Mouse (Mus musculus): Measurements from ENCODE around the gene Upk3a.

Gene Upk3a

DNA sequence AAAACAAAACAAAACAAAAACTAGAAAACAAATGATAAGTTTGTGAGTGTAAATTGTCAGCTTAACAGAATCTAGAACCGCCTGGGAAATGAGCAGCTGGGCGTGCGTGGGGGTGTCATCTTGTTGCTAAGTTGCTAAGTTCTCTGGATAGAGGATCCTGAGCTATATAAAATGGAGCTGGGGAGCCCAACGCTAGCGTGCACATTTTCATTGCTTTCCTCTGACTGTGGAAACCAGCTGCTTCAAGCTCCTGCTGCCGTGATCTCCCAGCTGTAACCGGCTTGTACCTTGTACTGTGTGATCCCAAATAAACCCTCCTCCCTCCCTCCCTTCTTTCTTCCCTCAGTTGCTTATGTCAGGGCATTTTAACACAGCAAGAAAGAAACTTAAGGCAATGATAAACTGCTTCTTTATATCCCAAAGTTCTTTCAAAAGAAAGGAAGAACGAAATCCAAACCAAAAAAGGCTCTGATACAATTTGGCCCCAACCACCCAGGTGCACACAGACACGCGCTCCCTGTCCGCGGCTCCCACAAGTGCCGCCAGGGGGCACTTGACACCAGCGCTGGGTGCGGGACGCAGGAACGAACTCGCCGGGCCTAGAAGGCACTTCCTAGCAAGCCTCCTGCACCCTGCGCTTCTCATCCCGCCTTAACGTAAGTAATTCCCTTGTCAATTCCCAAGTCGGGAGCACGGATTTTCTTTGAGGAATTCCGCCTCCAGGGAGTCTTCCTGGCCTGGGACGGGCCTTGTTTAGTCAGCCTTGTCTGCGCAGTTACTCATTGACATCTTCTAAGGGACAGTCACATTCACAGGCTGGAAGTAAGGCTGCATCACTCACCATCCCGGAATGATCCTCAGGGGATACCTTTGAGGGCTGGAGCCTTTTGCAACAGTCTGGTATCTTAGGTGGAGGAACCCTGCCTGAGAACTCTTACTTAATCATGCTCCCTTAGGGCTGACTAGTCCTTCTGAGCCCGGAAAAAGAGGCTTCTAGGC, 15.7 kb upstream of the Upk3a start:
- WGBS, result 18% methylated on average over 29 of the region's 29 CpGs

DNA sequence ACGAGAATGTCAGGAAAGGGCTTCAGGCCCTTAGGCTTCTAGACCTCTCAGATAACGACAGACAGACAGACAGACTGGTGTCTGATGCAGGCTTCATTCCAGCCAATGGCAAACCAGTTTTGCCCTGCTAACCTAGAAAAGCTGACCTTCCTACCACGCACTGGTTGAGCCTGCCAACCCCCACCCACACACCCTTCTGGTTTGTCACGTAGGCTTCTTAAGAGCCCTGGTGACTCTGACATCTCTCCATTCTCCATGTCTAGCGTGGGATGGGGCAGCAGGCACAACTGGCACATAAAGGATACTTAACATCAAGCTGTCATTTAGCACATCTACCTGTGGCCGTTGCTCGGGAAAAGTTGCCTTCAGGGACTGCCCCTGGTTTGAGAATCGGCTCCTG, 7.3 kb upstream of the Upk3a start:
- WGBS, result 76% methylated on average over 8 of the region's 8 CpGs

DNA sequence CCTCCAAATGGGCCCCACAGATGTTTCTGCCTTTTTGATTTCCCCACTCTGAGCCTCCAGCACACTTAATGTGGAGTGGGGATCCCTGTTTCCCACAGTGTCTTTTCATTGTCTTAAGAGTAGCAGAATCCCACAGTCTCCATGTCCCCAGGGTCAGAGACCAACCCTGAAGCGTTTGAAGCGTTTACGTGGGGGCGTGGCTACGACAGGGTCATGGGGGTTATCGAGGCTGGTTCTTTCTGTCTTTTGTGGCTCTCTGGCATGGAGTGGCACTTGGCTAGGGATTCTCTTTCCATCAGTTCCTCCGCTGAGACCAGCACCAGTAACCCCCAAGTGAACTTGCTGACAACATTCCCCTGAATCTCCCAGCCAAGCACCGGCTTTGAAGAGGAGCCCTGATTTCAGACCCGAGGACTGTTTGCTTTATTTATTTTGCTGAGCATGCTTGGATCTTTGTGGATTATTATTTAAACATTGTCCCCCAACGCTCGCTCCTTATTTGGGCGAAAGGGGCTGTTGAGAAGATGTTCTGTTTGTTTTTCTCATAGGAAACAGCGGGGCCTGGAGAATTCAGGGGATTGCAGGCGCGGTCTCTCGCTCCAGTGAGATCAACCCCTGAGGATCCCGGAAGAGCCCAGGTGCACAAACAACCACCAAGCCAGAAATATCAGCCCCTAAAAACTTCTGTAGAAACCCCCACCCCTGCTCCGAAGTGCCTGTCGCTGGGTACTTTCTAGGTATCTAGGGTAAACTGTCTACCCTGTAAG, 4.9 kb upstream of the Upk3a start:
- WGBS, result 69% methylated on average over 19 of the region's 19 CpGs

DNA sequence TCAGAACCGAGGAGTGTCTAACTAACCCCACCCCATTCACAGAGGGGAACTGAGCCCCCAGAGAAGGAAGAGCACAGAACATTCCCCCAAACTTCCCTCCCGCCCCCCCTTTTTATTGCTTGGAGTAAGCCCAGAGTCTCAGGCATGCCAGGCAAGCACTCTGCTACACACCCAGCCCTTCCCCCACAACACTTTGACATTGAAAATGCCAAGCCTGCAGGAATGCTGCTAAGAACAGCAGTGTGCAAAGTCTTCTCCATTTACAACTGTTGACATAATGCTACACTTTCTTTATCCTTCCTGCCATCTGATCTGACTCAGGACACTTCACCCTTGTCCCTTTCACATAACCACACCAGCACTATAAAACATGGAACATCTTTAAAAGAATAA, 4.3 kb upstream of the Upk3a start:
- WGBS, result 58% methylated on average over 2 of the region's 2 CpGs

DNA sequence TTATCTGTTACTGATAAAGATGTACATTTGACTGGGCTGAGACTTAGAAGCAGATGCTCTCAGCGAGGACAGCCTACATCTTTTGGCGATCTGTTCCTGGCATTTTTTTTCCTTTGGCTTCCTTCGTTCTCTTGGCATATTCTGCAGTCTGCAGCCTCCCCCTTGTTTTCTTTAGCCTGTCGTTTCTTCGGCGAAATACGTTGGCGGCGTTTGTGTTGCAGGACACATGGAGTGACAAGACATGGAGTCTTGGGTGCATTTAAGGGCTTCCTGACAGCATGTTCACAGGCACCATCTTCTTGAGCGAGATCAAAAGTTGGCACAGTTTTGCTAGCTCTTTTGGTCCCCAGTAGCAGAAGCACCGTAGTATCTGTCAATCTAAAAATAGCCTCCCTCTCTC, 1.2 kb upstream of the Upk3a start:
- 40% methylated on average over 11 of the region's 11 CpGs for WGBS

DNA sequence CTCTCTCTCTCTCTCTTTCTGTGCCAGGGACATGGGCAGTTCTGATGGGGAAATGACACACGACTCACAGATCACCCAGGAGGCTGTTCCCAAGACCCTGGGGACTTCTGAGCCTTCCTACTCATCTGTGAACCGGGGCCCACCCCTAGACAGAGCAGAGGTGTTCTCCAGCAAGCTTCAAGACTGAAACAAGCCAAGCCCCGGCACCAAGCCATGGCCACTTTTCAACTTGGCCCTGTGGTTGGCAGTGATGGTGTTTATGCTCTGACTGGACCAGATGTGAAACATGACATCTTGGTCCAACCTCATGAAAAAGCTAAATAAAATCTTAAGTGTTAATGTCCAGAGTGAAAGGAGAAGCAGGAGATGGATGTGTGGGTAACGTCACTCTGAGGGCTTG, 5.3 kb downstream of the Upk3a start:
- WGBS, result 77% methylated on average over 4 of the region's 4 CpGs

DNA sequence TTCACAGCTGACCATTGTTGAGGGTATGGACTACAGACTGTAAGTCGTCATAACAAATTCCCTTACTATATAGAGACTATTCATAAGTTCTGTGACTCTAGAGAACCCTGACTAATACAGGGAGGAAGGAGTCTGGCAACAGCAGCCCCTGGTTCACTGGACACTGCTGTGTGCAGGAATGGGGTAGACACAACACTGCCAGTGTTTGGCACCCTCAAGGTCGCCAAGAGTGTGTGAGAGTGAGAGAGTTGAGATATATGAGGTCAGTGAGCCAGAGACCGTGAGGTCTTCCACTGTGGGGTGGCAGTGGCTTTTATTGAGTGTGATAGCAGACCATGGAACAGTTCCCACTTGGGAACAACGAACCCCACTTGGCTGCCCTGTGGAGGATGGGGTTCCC, 9.3 kb downstream of the Upk3a start:
- 78% methylated on average over 4 of the region's 4 CpGs for WGBS

DNA sequence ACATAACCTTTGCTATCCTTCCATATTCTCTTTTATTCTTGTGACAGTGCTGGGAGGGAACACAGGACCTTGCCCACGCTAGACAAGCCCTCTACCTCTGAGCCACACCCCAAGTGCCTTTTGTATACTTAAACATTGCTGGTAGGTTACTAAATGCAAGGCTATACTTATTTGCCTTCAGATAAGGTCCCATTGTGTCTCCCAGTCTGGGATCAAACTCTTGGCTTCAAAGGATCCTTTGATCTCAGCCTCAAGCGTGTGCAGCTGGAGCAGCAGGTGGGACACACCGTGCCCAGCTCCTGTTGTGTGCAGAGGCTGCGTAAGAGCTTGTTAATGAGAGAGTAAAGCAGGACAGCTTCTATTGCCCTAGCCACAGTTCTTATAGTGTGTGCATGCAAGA, 10.8 kb downstream of the Upk3a start:
- WGBS, result 72% methylated on average over 4 of the region's 4 CpGs

DNA sequence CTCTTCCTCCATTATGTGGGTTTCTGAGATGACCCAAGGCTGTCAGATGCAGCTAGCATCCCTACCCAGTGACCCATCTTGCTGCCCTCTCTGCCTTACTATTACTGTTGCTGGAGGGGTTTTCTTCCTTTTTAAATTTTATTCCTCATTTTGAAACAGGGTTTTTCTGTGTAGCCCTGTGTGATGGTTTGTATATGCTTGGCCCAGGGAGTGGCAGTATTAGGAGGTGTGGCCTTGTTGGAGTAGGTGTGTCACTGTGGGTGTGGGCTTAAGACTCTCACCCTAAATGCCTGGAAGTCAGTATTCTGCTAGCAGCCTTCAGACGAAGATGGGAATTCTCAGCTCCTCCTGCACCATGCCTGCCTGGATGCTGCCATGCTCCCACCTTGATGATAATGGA, 11.7 kb downstream of the Upk3a start, which contains the start of gene Fam118a:
Gene Fam118a, plus strand, starts transcription at position 301 of the 400 bp plus-strand sequence.
- WGBS, result 91% methylated on average over 1 of the region's 1 CpGs

DNA sequence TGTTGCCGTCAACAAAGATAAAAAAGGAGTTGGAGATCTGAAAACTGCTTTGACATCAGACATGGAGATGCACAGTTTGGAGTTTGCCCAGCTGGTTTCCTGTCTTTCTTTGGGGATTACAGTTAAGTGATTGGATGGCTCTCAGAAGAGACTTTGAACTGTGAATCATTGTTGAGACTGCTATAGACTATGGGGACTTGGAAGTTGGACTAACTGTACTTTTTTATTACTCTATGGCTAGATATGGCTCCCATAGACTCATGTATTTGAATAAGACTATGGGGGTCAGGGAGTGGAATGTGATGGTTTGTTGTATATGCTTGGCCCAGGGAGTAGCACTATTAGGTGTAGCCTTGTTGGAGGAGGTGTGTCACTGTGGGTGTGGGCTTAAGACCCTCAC, 13.7 kb downstream of the Upk3a start:
- WGBS, result 60% methylated on average over 1 of the region's 1 CpGs

DNA sequence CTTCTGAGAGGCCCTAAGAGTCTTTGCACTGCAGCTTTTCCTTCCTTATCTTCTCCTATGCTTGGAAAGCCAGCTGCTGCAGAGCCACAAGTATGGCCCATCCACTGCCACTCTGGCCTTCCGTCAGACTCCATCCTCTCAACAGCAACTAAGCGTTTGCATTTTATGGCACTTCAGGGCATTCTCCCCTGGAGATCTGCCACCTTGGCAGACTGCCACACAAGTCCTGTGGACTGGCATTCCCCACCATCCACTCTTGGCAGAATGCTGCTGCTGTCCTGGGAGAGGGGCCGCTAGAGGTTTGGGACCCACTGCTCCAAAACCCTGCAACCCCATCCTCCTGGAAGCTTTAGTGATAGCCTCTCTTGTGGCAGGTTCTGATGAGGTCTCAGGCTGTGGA, 14.9 kb downstream of the Upk3a start:
- 61% methylated on average over 3 of the region's 3 CpGs for WGBS

DNA sequence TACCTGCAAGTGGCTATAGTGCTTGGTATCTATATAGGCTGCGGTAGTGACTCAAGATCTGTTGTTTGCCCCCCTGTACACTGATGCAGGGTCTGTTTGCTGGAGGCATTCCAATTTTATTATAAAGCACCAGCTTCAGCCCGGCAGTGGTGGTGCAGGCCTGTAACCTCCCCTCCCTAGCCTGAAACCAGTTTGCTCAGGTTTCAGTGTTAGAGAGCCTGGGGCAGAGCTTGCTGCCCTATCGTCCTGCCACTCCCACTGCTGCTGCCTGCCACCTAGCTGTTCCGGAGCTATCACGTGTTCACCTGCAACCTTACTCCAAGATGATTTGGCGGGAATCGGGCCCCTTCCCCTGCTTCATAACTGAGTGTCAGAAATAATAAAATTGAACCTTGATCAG, 17.0 kb downstream of the Upk3a start:
- WGBS, result 87% methylated on average over 7 of the region's 7 CpGs

DNA sequence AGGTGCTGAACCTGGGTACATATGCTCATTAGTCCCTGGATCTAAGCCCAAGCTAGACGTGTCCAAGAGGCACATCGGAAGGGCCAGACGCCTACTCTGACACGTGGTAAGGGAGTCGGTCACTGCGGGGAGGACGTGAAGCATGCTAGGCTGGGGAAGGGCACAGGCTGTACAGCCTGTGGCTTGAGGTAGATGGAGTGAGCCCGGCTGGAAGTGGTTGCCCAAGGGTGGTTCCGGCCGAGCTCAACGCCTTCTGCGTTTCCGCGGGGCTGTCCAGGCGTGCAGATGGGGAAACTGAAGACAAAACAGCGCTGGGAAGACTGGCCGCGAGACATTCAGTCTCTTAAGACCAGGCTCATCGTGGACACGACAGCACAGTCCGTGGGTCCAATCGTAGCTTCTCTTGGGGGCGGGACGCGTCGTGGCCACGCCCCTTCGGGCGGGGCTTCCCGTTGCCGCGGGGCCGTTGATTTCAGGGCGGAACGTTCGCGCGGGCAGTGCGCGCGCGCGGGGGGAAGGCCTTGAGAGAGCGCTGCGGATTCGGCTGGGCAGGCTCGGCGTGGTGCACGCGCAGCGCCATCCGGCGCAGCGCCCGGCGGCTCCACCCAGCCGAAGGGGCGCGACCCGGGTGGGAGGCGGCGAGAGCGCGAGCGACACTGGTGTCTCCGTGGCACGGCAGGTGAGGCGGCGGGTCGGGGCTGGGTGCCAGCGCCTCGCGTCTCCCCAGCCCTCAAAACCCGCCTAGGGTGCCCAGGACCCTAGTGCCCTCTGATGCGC, 19.8 kb downstream of the Upk3a start:
- WGBS, result under 1% methylated on average over 69 of the region's 75 CpGs

DNA sequence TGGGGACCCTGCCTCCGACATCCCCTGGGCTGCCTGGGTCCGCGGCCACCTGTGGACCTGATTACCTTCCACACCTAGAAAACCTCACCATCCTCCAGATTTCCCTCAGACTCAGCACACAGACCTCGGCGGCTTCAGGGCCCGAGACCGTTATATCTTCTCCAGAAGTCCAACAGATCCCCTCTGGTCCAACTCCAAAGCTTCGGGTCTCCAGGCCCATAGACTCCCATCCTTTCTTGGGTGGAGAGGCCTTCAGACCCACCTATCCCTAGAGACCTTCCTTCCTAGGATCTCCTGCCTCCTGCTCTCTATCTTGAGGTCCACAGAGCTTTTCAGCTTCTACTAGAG, 20.4 kb downstream of the Upk3a start:
- WGBS, result 1% methylated on average over 8 of the region's 8 CpGs

DNA sequence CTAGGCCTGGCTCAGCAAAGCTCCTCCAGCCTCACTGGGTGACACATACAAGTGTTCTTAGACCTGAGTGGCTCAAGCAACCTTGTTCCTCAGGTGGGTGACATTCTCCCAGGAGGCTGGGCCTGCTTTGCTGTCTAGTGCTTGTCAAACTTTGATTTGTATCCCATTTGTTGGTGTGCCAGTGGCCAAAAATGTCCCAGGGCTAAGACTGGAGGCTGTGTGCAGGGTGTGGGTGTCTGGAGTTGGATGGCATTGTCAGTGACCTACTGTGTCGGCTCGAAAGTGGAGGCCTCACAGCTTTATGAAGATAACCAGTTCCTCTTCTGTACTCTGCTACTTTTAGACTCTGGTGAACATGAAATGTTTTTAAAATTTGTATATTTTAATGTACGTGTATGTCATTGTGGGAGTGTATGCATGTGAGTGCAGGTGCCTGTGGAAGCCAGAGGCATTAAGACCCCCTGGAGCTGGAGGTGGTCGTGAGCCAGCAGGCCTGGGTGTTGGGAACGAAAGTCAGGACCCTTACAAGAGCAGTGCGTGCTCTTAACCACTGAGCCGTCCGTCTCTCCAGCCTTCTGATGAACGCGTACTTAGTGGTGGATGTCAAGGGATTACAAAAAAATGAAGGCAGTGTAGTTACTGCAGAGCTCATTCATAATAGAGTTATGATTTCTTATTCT, 24.7 kb downstream of the Upk3a start:
- 38% methylated on average over 10 of the region's 10 CpGs for WGBS

DNA sequence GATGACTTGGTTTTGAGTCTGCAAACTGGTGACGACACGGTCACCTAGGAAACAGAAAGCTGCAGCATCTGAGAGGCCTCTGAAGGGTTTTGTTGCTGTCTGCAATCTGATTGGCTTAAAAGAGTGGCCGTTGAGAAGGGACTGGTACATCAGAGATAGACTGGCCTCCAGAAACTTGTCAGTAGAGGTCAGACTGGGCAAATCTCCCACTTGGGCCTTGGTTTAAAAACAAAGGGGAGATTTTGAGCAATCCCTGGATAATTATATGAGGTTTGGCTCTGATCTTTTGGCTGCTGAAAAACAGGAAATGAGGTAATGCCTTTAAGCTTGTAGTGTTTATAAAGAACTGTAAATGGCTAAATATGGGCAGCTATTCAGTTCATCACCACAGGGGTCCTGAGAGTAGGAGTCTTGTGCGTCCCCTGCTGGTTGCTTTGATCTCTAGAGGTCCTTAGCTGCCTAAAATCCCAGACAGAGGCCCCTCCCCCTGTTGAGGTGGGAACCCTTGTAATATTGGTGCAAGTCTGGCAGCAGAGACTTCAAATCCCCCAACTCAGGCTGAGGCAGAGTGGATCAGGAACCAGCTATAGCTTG, 25.5 kb downstream of the Upk3a start:
- 7% methylated on average over 4 of the region's 4 CpGs for WGBS

DNA sequence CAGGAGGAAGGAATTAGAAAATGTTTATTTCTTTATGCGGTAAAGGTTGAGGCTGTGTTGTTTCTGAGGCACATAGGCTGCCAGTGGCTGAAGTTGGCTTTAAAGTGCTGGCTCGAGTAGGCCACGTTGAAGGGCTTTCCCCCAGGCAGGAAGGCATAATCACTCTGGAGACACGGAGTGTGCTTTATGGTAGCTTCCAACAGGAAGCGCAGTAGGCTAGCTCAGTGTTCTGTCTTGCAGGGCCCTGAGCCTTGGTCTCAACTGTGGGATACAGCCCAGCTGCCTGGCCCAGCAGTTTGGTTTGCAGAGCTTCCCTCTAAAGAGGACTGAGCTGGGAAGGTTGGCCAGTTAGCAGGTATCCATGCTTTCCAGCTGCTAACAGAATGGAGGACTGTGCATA, 26.2 kb downstream of the Upk3a start:
- WGBS, result 45% methylated on average over 5 of the region's 5 CpGs

DNA sequence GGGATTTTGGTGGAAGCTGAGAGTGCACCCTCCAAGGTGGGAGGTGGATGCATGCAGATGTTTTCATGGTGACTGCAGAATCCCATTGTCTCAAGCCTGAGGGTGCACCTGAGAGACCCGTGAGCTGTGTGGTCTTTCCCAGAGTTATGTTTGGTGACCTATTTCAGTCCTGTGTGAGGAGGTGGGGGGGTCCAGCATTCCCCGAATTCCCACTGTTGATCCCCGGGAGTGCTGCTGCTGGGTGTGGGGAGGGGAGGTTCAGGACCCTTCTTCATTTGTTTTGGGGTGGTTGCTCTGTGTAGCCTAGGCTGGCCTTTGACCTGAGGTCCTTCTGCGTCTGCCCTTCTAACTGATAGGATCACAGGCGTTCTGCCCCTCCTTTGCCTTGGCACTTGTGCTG, 26.8 kb downstream of the Upk3a start:
- 81% methylated on average over 5 of the region's 5 CpGs for WGBS

DNA sequence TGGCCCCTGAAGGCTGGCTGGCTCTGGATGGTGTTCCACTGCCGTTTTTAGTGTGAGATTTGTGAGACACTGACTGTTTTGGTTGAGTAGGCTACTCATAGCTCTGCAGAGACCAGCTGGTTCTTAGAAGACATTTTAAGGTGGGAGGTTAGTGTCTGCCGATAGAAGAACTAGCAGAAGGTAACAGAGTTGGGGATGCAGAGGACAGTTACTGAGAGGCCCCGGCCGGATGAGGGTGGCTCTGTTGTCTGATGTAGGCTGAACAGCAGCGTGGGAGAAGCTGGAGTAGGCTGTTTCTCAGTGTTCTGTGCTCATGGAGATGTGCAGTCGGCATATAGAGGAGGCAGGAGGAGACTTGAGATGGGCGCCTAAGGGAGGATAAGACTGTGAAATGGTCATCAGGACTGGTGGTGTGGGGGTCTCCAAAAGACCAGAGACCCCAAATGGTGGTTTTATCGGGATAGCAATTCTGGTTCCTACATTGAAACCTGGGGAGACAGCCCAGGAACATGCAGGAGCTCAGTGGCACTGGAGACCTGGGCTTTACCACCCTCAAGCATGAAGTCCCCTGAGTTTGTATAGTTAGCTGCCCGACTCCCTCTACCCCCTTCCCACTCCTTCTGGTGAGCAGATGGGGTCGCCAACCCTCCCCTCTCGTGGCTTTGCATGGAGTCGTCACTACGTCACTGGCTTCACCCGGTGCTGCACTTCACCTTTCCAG, 29.4 kb downstream of the Upk3a start:
- WGBS, result 71% methylated on average over 14 of the region's 14 CpGs

DNA sequence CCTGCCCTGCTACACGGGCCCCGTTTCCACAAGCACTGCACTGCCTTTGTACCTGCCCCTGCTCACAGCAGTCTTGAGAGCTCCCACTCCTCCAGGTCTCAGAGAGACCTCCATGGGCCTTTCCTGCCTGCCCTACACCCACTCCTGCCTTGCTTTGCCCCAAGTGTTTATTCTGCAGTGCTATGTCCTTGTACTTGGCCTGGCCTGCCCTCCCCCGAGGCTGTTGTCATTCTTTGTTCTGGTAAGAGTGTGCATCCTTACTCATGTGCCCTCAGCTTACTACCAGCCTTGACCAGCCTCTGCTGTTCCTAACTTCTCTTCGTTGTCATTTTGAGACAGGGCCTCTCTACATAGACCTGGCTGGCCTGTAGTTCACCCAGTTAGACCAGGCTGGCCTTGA, 30.9 kb downstream of the Upk3a start:
- 88% methylated on average over 4 of the region's 4 CpGs for WGBS

DNA sequence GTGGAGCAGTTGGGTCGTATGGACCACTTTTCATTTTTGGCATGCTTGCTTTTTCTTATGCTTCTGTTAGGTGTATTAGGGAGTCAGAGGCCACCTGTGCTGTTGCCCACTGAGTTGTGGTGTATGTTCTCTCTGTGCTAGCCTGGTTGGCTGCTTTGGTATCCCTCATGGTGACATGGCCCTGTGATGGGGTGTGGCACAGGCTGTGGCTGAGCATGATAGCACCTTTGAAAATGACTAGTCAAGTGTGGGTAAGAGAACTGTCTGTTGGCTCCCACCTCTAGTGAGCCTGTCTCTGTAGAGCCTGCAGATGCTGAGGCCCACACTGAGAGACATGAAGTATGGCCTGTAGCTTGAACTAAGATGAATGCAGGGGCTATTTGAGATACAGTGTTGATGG, 32.8 kb downstream of the Upk3a start:
- 96% methylated on average over 1 of the region's 1 CpGs for WGBS
